Mouse (Mus musculus) thymus, adult 2 months (tissue): Measurements from ENCODE around the gene Thra. TPM values are rescaled to one million over a fixed set of nuclear protein-coding genes. Genes with fewer than 3 reads are reported as not detected.
"Not testable (repeated sequence)": the region's sequence is repeated elsewhere in the genome, so short reads cannot be mapped to it uniquely, and the experiment has no call there.

ENCODE experiments used
- DNase-seq: peaks from one replicate; pipeline ENCODE4 v3.0.0; 2021
- H3K27ac ChIP-seq: fragments of 200-500 bp; 2 replicates; pipeline ENCODE4 v1.5.1; 2012; ENCODE audit warnings: low read length, control low read depth; ENCODE audit not compliant: control insufficient read depth, insufficient read depth
- H3K27me3 ChIP-seq: fragments of 200-500 bp; 2 replicates; pipeline ENCODE4 v1.6.1; 2012; ENCODE audit warnings: mild to moderate bottlenecking, low read length, moderate library complexity, mixed read lengths; ENCODE audit not compliant: control insufficient read depth, insufficient read depth
- H3K36me3 ChIP-seq: fragments of 200-500 bp; 2 replicates; pipeline ENCODE4 v1.6.1; 2012; ENCODE audit warnings: mild to moderate bottlenecking, low read length, moderate library complexity; ENCODE audit not compliant: control insufficient read depth, insufficient read depth
- H3K4me1 ChIP-seq: fragments of 200-500 bp; replicated peaks from 2 replicates; pipeline ENCODE4 v1.6.1; 2012; ENCODE audit warnings: low read length; ENCODE audit not compliant: control insufficient read depth, insufficient read depth
- H3K4me3 ChIP-seq: fragments of 200-500 bp; 2 replicates; pipeline ENCODE4 v1.5.1; 2012; ENCODE audit warnings: mild to moderate bottlenecking, low read length, control low read depth, moderate library complexity; ENCODE audit not compliant: control insufficient read depth, insufficient read depth
- CTCF ChIP-seq: fragments of 200-500 bp; IDR thresholded peaks from 2 replicates; pipeline ENCODE4 v1.5.1; 2012; ENCODE audit warnings: mild to moderate bottlenecking, control low read depth, low read length, moderate library complexity, borderline replicate concordance; ENCODE audit not compliant: control insufficient read depth, poor library complexity, insufficient read depth; ENCODE audit errors: extremely low read depth
- POLR2A ChIP-seq: fragments of 200-500 bp; IDR thresholded peaks from 2 replicates; pipeline ENCODE4 v1.6.1; 2012; ENCODE audit warnings: mild to moderate bottlenecking, low read length, control low read depth, moderate library complexity; ENCODE audit not compliant: control insufficient read depth, poor library complexity, insufficient read depth; ENCODE audit errors: extremely low read depth
- WGBS: fragments of 180-500 bp; shearing (Covaris S2); methylation state at CpG from one replicate; pipeline ENCODE4 v1.1.7; 2018; 5-methylcytosine and 5-hydroxymethylcytosine counted together
- polyA plus RNA-seq: library from polyadenylated mRNA; depleted of rRNA; stranded (reverse); fragments of >200 nt; gene quantifications from 2 replicates; pipeline ENCODE4 v1.2.3, GENCODE M21; 2012

Gene Thra
- polyA plus RNA-seq, 1 experiment: 36.8 TPM

- peaks cover 11% of the 10 kb centered on the region; the same call in 1 of the 2 replicates for H3K36me3 ChIP-seq
- H3K27ac ChIP-seq: no peak overlapping the region
- 82% methylated on average over 19 of the region's 19 CpGs for WGBS
- H3K4me1 ChIP-seq: peaks cover 27% of the 10 kb centered on the region
- no peak overlapping the region for H3K4me3 ChIP-seq
- no peak for DNase-seq
- H3K27me3 ChIP-seq: no peaks in the 10 kb centered on the region
- TF ChIP-seq POLR2A (no peak), CTCF (no peak)
Measured at GRCm38 (mm10) chr11:98708282-98708956, 32.0 kb upstream of the Thra start.

GRCm38 (mm10) chr11:98709001-98709741 lies 31.3 kb upstream of the Thra start:
- Histone ChIP-seq H3K27me3 (no peaks in the 10 kb centered on the region), H3K4me3 (no peak overlapping the region), H3K27ac (no peak overlapping the region), H3K36me3 (peaks cover 11% of the 10 kb centered on the region; the same call in 1 of the 2 replicates), H3K4me1 (peaks cover 33% of the 10 kb centered on the region)
- TF ChIP-seq CTCF: no peak
- no peak for TF ChIP-seq POLR2A
- 23% methylated on average over 26 of the region's 26 CpGs for WGBS
- DNase-seq: no peak

GRCm38 (mm10) chr11:98710416-98711045 lies 29.9 kb upstream of the Thra start:
- Histone ChIP-seq H3K27me3 (no peaks in the 10 kb centered on the region), H3K27ac (no peak overlapping the region), H3K4me3 (no peak overlapping the region), H3K4me1 (peaks cover 39% of the 10 kb centered on the region), H3K36me3 (peaks cover 4% of the 10 kb centered on the region; the same call in 1 of the 2 replicates)
- TF ChIP-seq POLR2A (no peak), CTCF (peak; percentile 89)
- DNase-seq: peak; percentile 74
- WGBS: 34% methylated on average over 12 of the region's 12 CpGs

- no peak for DNase-seq
- Histone ChIP-seq H3K36me3 (peaks cover 9% of the 10 kb centered on the region; the same call in 1 of the 2 replicates), H3K27ac (no peak overlapping the region), H3K4me3 (no peak overlapping the region), H3K27me3 (no peaks in the 10 kb centered on the region), H3K4me1 (peaks cover 39% of the 10 kb centered on the region)
- no peak for TF ChIP-seq POLR2A
- no peak for TF ChIP-seq CTCF
- WGBS: 59% methylated on average over 4 of the region's 4 CpGs
Measured at GRCm38 (mm10) chr11:98711046-98711434, 29.4 kb upstream of the Thra start.

GRCm38 (mm10) chr11:98712009-98712408 lies 28.4 kb upstream of the Thra start:
- WGBS: 80% methylated on average over 6 of the region's 6 CpGs

GRCm38 (mm10) chr11:98713703-98714102 lies 26.7 kb upstream of the Thra start:
- WGBS: 21% methylated on average over 12 of the region's 12 CpGs
- peaks cover 6% of the 10 kb centered on the region; the same call in 1 of the 2 replicates for H3K36me3 ChIP-seq
- DNase-seq: no peak
- H3K27me3 ChIP-seq: no peaks in the 10 kb centered on the region
- H3K27ac ChIP-seq: peak overlapping the region; percentile 26; the same call in 1 of the 2 replicates
- H3K4me1 ChIP-seq: peaks cover 41% of the 10 kb centered on the region
- TF ChIP-seq POLR2A: no peak
- no peak for TF ChIP-seq CTCF
- H3K4me3 ChIP-seq: peak overlapping the region; percentile 15; the same call in 1 of the 2 replicates

More at GRCm38 (mm10) chr11:98712009-98712408, 28.4 kb upstream of the Thra start:
- H3K4me1 ChIP-seq: peaks cover 39% of the 10 kb centered on the region
- not testable (repeated sequence) for H3K27ac ChIP-seq, DNase-seq, H3K4me3 ChIP-seq, H3K27me3 ChIP-seq, H3K36me3 ChIP-seq
